Mouse (Mus musculus): ENCODE data around the gene Gm49388.

DNA sequence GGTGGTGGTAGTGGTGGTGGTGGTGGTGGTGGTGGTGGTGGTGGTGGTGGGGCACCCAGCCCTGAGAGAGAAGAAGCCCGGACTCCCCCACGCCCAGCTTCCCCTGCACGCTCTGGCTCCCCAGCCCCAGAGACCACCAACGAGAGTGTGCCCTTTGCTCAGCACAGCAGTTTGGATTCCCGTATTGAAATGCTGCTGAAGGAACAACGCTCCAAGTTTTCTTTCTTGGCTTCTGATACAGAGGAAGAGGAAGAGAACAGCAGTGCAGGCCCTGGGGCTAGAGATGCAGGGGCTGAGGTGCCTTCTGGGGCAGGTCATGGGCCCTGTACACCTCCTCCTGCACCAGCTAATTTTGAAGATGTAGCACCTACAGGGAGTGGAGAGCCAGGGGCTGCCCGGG is at the start of gene Gm49388:
- TF ChIP-seq POLR2A (IDR thresholded peaks at IDR 0.05; ENCODE audit: extremely low read depth, insufficient read depth, low read length) (no peak), CTCF (IDR thresholded peaks at IDR 0.05; ENCODE audit: low read depth, low read length) (no peak)
